Mouse (Mus musculus) lung, embryonic 15.5 days (tissue): Measurements from ENCODE around the gene Desi1. TPM values are rescaled to one million over a fixed set of nuclear protein-coding genes. Genes with fewer than 3 reads are reported as not detected.

Experiments used
- ATAC-seq: fragments of 200-750 bp; cut with Nextera tagmentation; 2 replicates; pipeline ENCODE4 v1.8.0; 2017; ENCODE audit warnings: moderate number of reproducible peaks, borderline replicate concordance; ENCODE audit not compliant: low FRiP score, low TSS enrichment; ENCODE audit errors: extremely low read depth
- H3K27ac ChIP-seq: fragments of 300-500 bp; sonication (generic); 2 replicates; pipeline ENCODE4 v1.5.1; 2015; ENCODE audit warnings: moderate library complexity, mild to moderate bottlenecking, inconsistent platforms
- H3K27me3 ChIP-seq: fragments of 300-500 bp; sonication (generic); 2 replicates; pipeline ENCODE4 v1.6.1; 2015; ENCODE audit warnings: inconsistent platforms
- H3K36me3 ChIP-seq: fragments of 300-500 bp; sonication (generic); 2 replicates; pipeline ENCODE4 v1.6.1; 2015; ENCODE audit warnings: inconsistent platforms
- H3K4me1 ChIP-seq: fragments of 300-500 bp; sonication (generic); 2 replicates; pipeline ENCODE4 v1.6.1; 2015; ENCODE audit warnings: inconsistent platforms
- H3K4me2 ChIP-seq: fragments of 300-500 bp; sonication (generic); 2 replicates; pipeline ENCODE4 v1.6.1; 2015; ENCODE audit warnings: inconsistent platforms, mild to moderate bottlenecking, moderate library complexity
- H3K4me3 ChIP-seq: fragments of 300-500 bp; sonication (generic); 2 replicates; pipeline ENCODE4 v1.5.1; 2015; ENCODE audit warnings: mild to moderate bottlenecking, inconsistent platforms
- H3K9ac ChIP-seq: fragments of 300-500 bp; sonication (generic); 2 replicates; pipeline ENCODE4 v1.6.1; 2015; ENCODE audit warnings: inconsistent platforms
- H3K9me3 ChIP-seq: fragments of 300-500 bp; sonication (generic); 2 replicates; pipeline ENCODE4 v1.6.1; 2016; ENCODE audit warnings: inconsistent platforms
- WGBS: fragments of 180-500 bp; shearing (Covaris S2); methylation state at CpG from one replicate; pipeline ENCODE4 v1.1.7; 2015; 5-methylcytosine and 5-hydroxymethylcytosine counted together
- polyA plus RNA-seq: library from polyadenylated mRNA; unstranded; fragments of >200 nt; fragmentation: Nextera tagmentation; extraction: Ambion mirVana; gene quantifications from 2 replicates; pipeline ENCODE4 v1.2.1, GENCODE M21; 2015

The Desi1 gene
- polyA plus RNA-seq, 1 experiment from 2014 or later, result 25.1 TPM

DNA sequence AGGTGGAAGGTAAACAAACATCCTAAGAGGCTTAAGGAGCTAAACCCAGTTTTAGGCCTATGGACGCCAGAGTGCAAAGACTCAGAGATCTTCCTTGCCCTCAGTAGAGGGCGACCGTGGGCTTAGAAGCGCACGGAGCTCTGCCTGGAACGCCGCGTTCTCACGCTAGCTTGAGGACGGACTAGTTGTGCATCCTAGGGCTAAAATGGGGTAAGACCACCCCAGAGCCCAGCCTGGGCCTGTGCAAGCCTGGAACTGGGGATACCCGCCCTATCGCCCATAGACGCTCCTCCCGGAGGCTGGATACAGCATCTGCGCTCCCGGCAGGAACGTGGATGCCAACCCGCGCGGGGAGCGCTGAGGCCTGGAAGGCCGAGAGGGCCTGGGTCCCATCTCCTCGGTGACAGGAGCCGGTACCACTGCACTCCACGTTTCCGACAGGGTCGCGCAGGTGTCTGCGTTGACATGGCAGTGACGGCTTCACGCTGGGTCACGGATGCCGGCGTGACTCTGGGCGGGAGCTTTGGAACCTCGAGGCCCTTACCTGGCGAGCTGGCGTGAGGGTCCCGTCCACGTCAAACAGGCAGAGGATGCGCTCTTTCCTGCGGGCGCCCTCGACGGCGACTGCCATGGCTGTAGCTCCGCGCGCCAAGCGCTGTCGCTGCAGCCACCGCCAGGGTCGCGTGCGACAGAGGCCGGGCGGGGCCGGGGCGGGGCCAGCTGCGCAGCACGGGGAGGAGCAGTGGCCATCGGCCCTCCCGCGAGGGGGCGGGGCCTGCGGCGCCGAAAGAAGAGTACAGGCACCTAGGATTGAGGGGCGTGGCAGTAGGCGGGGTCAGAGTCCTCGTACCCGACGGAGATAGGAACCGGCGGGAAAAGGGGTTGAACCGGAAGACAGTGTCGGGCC, 73.2 kb downstream of the Desi1 start, which contains the start of gene Pmm1:
Pmm1 (minus strand) TSS at position 760 of the 907 bp plus-strand sequence.
- H3K27me3 ChIP-seq, result no peaks in the 10 kb centered on the region
- no peaks in the 10 kb centered on the region for H3K36me3 ChIP-seq
- ATAC-seq, result peak; percentile 97

DNA sequence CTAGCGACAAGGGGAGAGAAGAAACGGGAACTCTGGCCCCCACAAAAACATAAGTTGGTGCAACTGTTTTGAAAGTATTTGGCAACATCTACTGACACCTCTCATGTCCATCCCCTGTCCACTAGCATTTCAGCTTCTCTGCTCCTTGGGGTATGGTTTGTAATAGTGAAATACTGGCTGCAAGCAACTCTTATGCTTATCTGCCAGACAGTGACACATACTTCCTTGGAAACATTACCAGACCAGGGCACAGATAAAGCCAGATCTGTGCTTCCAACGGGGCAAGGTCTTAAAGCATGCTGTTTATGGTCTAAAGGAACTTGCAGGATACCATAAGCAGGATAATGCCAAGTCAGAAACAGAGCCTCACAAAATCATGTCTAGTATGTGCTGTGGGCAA, 74.8 kb downstream of the Desi1 start:
- H3K9me3 ChIP-seq, result no peaks in the 10 kb centered on the region
- H3K4me3 ChIP-seq, result no peak overlapping the region
- H3K4me2 ChIP-seq, result no peak overlapping the region
- H3K36me3 ChIP-seq, result peaks cover 11% of the 10 kb centered on the region
- 0 out of 2 replicates have a peak overlapping the region, but pooled peaks have one; percentile 0 for H3K9ac ChIP-seq
- 79% methylated on average over 3 of the region's 3 CpGs for WGBS
- no peak overlapping the region for H3K27ac ChIP-seq
- ATAC-seq, result no peak
- 0 out of 2 replicates have a peak, but pooled peaks cover 4% of the 10 kb centered on the region for H3K4me1 ChIP-seq
- no peaks in the 10 kb centered on the region for H3K27me3 ChIP-seq

More for the DNA sequence above, 73.2 kb downstream of the Desi1 start, which contains the start of gene Pmm1:
- 0 out of 2 replicates have a peak, but pooled peaks cover 4% of the 10 kb centered on the region for H3K4me1 ChIP-seq
- H3K9me3 ChIP-seq, result no peaks in the 10 kb centered on the region
- H3K4me2 ChIP-seq, result peak within 1 kb of the TSS; percentile 100
- H3K9ac ChIP-seq, result peak within 1 kb of the TSS; percentile 75
- H3K4me3 ChIP-seq, result peak within 1 kb of the TSS; percentile 70
- WGBS, result under 1% methylated on average over 68 of the region's 77 CpGs
- H3K27ac ChIP-seq, result peak within 1 kb of the TSS; percentile 91

DNA sequence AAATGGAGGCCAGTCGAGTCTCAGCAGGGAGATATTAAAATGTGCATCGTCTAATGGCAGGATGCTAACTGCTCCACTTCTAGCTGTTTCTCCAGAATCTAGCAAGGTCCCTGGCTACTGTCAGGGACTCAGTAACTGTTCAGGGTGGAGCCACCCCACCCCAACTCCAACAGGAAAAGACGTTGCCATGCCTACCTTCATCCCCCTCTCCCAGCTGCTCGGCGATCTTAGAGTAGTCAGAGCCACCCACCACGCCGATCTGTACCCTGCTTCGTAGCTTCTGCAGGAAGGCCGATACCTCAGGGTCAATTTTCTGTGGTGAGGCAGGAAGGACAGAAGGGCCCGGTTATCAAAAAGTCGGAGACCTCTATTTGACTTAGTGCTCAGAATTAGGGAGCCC, 76.1 kb downstream of the Desi1 start:
- Histone ChIP-seq H3K27me3 (no peaks in the 10 kb centered on the region), H3K4me2 (no peak overlapping the region), H3K27ac (no peak overlapping the region), H3K9ac (no peak overlapping the region), H3K36me3 (peaks cover 11% of the 10 kb centered on the region), H3K4me1 (0 out of 2 replicates have a peak, but pooled peaks cover 4% of the 10 kb centered on the region), H3K4me3 (no peak overlapping the region), H3K9me3 (no peaks in the 10 kb centered on the region)
- WGBS, result 79% methylated on average over 11 of the region's 11 CpGs
- no peak for ATAC-seq

DNA sequence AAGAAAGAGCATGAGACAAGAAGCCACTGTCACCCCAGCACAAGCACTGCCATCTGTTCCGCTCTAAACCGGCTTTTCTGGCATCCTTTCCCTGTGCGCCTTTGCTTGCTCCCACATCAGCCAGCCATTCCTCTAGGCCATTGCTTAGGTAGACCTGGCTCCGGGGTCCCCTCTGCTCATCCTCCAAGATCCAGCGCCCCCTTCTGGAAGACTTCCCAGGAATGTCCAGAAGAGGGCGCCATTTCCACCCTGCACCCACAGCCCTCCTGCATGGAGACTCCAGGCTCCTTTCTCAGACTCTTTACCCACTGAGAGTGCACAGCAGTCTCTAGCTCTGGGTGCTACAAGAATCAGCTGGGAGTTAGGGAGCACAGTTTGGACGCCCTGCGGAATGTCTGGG, 77.2 kb downstream of the Desi1 start:
- Histone ChIP-seq H3K4me1 (0 out of 2 replicates have a peak, but pooled peaks cover 4% of the 10 kb centered on the region), H3K36me3 (peaks cover 11% of the 10 kb centered on the region), H3K27me3 (no peaks in the 10 kb centered on the region), H3K27ac (no peak overlapping the region), H3K4me3 (no peak overlapping the region), H3K9me3 (no peaks in the 10 kb centered on the region), H3K4me2 (no peak overlapping the region), H3K9ac (no peak overlapping the region)
- WGBS, result 59% methylated on average over 8 of the region's 8 CpGs
- no peak for ATAC-seq

DNA sequence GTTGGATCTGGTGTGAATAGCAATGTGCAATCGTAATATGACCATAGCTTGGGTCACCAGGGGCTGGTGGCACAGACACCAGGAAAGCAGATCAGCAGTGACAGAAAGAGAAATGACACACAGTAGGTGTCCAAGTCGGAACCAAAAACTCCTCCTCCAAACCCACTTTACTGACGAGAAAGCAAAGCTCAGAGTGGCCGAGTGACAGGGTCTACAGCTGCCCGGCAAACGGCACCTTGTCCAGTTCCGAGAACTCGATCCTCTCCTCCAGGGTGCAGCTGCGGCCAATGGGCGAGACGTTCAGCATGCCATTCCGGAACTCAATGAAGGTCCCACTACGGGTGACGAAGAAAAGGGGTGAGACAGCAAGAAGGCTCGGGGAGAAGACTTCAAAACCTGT, 78.2 kb downstream of the Desi1 start:
- no peaks in the 10 kb centered on the region for H3K9me3 ChIP-seq
- 89% methylated on average over 15 of the region's 15 CpGs for WGBS
- no peak overlapping the region for H3K4me2 ChIP-seq
- ATAC-seq, result no peak
- peaks cover 15% of the 10 kb centered on the region for H3K36me3 ChIP-seq
- no peak overlapping the region for H3K9ac ChIP-seq
- H3K4me1 ChIP-seq, result 0 out of 2 replicates have a peak, but pooled peaks cover 3% of the 10 kb centered on the region
- no peak overlapping the region for H3K4me3 ChIP-seq
- H3K27me3 ChIP-seq, result no peaks in the 10 kb centered on the region
- no peak overlapping the region for H3K27ac ChIP-seq

DNA sequence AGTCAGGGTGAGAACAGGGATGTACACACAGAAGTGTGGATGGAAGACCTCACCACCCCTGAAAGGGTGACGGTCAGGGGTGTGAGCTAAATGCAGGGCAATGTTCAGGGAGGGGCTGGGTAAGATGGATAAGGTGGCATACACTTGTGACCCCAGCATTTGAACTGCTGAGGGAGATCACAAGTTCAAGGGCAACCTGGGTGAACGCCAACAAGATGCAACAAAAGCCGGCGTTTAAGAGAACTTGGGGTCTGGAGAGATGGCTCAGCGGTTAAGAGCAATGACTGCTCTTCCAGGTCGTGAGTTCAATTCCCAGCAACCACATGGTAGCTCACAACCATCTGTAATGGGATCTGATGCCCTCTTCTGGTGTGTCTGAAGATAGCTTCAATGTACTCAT, 78.9 kb downstream of the Desi1 start:
- ATAC-seq, result no peak
- no peaks in the 10 kb centered on the region for H3K4me1 ChIP-seq

DNA sequence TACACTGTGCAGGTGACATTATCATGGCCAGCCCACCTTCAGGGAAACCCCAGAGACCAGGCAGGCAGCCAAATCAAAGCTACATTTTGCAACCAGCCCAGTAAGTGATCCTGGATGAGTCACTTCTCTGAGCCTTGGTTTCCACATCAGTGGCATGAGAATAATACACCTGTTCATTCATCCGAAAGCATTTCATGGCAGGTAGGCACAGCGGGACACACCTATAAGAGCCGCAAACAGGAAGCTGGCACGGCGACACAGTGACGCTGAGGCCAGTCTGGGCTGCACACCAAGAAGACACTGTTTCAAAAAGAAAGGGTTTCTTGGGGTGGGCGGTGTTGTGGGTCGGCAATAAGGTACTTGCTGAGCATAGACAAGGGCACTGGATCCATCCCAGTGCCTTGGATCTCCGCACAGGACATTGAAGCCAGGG, 79.5 kb downstream of the Desi1 start:
- H3K9me3 ChIP-seq, result no peaks in the 10 kb centered on the region
- no peak for ATAC-seq
- no peak overlapping the region for H3K4me2 ChIP-seq
- H3K9ac ChIP-seq, result no peak overlapping the region
- H3K27ac ChIP-seq, result no peak overlapping the region
- no peaks in the 10 kb centered on the region for H3K4me1 ChIP-seq
- H3K27me3 ChIP-seq, result no peaks in the 10 kb centered on the region
- WGBS, result 93% methylated on average over 9 of the region's 9 CpGs
- no peak overlapping the region for H3K4me3 ChIP-seq
- H3K36me3 ChIP-seq, result peaks cover 15% of the 10 kb centered on the region

More for the DNA sequence above, 78.9 kb downstream of the Desi1 start:
- Histone ChIP-seq H3K36me3 (peaks cover 15% of the 10 kb centered on the region), H3K9me3 (no peaks in the 10 kb centered on the region), H3K9ac (no peak overlapping the region), H3K27ac (no peak overlapping the region), H3K4me2 (no peak overlapping the region), H3K4me3 (no peak overlapping the region), H3K27me3 (no peaks in the 10 kb centered on the region)
- WGBS, result 82% methylated on average over 6 of the region's 6 CpGs

DNA sequence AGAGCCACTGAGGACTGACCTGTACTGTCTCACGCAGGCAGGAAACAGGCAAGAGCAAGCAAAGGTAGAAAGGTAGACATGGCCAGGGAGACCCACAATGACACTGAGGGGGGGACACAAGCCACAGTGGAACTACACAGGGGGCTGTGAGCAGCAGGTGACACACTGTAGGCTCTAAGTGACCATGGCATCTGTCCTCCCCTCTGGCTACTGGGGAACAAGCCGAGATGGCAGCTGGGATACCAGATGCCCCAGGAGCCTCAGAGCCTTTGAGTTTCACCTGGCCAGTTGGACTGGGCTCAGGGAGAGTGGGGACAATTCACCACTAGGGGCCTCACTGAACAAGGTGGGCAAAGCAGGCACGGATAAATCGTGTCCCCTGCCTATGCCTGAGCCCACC, 81.4 kb downstream of the Desi1 start:
- H3K4me3 ChIP-seq, result no peak overlapping the region

DNA sequence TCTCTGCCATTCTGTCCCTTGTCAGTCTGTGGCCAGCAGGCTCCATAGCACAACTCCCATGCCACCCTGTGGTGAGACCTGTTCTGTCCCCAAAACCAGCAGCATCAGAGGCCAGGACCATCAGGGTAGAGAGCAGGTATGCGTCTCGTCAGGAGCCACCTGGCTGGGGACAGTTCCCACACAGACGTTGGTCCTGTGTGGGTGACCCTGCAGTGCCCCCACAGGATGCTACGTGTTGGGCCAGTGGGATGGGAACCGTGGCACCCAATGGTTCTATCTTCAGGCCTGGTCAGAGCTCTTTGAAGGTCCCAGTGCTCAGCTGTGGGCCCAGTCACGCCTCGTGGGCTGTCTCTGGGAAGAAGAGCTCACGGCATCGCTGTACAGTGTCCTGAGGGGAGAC, 82.5 kb downstream of the Desi1 start:
- no peaks in the 10 kb centered on the region for H3K4me1 ChIP-seq
- peaks cover 15% of the 10 kb centered on the region for H3K36me3 ChIP-seq
- no peak for ATAC-seq
- H3K9ac ChIP-seq, result no peak overlapping the region
- H3K27ac ChIP-seq, result no peak overlapping the region
- no peak overlapping the region for H3K4me3 ChIP-seq
- H3K9me3 ChIP-seq, result no peaks in the 10 kb centered on the region
- H3K4me2 ChIP-seq, result no peak overlapping the region
- 73% methylated on average over 9 of the region's 9 CpGs for WGBS
- no peaks in the 10 kb centered on the region for H3K27me3 ChIP-seq

More for the DNA sequence above, 81.4 kb downstream of the Desi1 start:
- Histone ChIP-seq H3K36me3 (peaks cover 15% of the 10 kb centered on the region), H3K4me1 (no peaks in the 10 kb centered on the region), H3K9ac (no peak overlapping the region), H3K27me3 (no peaks in the 10 kb centered on the region), H3K9me3 (no peaks in the 10 kb centered on the region), H3K4me2 (no peak overlapping the region), H3K27ac (no peak overlapping the region)
- 78% methylated on average over 4 of the region's 4 CpGs for WGBS
- ATAC-seq, result no peak

DNA sequence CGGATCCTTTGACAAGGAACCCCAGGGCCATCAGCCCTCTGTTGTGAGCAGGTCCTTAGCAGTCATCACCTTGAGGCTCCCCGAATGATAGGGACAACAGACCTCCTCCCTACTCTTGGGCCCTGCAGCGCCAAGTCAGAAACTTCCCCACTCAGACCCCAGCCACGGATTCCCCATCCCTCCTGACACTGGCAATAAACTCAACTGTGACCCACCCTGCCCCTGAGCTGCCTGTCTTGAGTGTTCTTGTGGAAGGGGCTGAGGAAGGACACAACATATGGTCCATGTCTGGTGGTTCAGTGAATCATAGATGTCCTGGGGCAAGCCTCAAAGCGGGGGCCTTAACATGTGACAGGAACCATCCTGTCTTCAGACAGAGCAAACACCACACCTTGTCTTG, 82.9 kb downstream of the Desi1 start:
- Histone ChIP-seq H3K9ac (no peak overlapping the region), H3K4me1 (no peaks in the 10 kb centered on the region), H3K9me3 (no peaks in the 10 kb centered on the region), H3K27me3 (no peaks in the 10 kb centered on the region), H3K4me3 (no peak overlapping the region), H3K4me2 (no peak overlapping the region), H3K36me3 (peaks cover 15% of the 10 kb centered on the region), H3K27ac (no peak overlapping the region)
- WGBS, result 71% methylated on average over 5 of the region's 5 CpGs
- no peak for ATAC-seq

DNA sequence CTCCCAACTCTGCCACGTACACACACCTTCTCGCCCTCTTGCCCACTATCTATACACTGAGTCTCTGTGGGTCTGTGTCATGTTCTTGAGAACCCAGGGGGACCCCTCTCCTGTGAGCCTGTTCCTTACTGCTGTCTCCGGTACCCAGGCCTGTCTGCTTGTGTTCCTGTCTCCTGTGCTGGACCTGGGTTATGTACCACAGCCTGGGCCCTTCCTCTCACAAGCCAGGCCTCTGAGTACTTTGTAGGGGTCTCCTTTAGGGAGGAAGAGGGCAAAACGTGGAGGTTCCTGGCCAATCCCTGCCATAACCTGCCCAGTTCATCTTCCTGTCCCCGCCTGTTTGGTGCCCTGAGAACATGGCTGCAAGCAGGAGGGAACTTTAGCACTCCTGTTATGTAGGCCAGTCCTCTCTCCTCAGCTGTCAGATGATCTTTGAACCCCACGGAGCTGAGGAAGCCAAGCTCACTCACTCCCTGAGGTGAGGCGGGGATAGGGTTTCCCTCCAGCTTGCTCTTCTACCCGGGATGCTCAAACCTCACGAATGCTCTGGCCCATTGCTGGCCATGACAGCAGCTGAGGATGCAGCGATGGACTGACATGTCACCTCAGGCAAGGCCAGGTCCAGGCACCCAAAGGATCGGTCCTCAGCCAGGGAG, 84.1 kb downstream of the Desi1 start:
- no peak for ATAC-seq
- Histone ChIP-seq H3K9ac (no peak overlapping the region), H3K4me1 (no peaks in the 10 kb centered on the region), H3K27ac (no peak overlapping the region), H3K4me3 (no peak overlapping the region), H3K4me2 (no peak overlapping the region), H3K9me3 (no peaks in the 10 kb centered on the region), H3K27me3 (no peaks in the 10 kb centered on the region), H3K36me3 (peaks cover 10% of the 10 kb centered on the region; the same call in 1 of the 2 replicates)
- WGBS, result 70% methylated on average over 11 of the region's 11 CpGs

DNA sequence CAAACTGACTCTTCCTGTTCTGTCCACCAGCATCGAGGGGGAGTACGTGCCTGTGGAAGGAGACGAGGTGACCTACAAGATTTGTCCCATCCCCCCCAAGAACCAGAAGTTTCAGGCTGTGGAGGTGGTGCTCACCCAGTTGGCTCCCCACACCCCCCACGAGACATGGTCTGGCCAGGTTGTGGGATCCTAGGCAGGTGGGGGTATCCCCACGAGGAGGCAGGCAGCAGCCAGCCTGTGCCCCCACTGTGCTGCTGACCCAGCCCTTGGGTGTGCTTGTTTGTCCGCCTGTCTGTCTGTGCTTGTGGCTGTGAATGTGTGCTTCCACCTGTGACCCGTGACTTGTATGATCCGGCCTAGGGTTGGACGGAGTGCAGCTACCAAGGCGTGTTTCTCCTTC, 84.6 kb downstream of the Desi1 start:
- Histone ChIP-seq H3K4me3 (no peak overlapping the region), H3K4me2 (no peak overlapping the region), H3K27me3 (no peaks in the 10 kb centered on the region), H3K4me1 (no peaks in the 10 kb centered on the region), H3K9ac (no peak overlapping the region), H3K27ac (no peak overlapping the region), H3K36me3 (peaks cover 4% of the 10 kb centered on the region; the same call in 1 of the 2 replicates), H3K9me3 (no peaks in the 10 kb centered on the region)
- no peak for ATAC-seq
- WGBS, result 69% methylated on average over 10 of the region's 10 CpGs
